Mouse (Mus musculus) granulocyte monocyte progenitor cell, adult 5-6 weeks (primary cell): Measurements from ENCODE around the gene Mrto4. TPM values are rescaled to one million over a fixed set of nuclear protein-coding genes. Genes with fewer than 3 reads are reported as not detected.

Experiments used
- ATAC-seq: replicated peaks from 2 replicates; pipeline ENCODE4 v1.8.0; 2016; ENCODE audit warnings: mild to moderate bottlenecking, moderate TSS enrichment, inconsistent platforms; ENCODE audit not compliant: poor library complexity, severe bottlenecking
- total RNA-seq, 2 experiments: library from RNA; stranded (forward) in 1 of 2; stranded (reverse) in 1 of 2; fragments of 200-712, 200-1000 nt in 1 of 2; fragments of >200 nt in 1 of 2; fragmentation: Nextera tagmentation in 1 of 2; gene quantifications; 2 replicates each; pipeline ENCODE4 v1.2.3; 2014 to 2017

Gene Mrto4
- total RNA-seq, 2 experiments from 2014 or later, result 94.5 to 158 TPM

DNA sequence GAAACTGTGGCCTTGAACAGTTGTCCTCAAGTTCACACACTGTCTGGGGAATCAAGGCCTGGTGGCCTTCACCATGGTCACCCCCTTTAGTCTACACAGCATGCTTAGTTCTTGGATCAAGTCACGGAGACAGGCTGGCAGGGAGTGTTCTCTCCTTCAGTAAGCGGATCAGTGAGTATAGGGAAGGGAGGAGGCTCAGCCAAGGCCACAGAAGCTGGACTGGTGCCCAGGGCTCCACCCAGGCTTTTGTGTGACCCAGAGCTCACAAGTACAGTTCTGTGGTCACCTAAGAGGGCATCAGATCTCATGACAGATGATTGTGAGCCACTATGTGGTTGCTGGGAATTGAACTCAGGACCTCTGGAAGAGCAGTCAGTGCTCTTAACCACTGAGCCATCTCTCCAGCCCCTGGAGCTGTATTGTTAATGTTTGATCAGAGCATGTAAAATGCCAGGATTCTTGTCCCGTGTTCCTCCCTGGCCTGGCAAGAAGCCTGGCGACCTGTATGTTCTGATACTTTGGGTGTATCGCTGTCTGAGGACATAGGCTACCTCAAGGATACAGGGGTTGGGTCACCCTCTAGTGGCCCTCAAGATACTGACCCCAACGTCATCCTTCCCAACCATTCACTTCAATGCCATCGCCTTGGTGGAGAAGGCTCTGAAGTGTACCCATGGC is 10.7 kb downstream of the Mrto4 start:
- no peak; the same call in 1 of the 2 replicates for ATAC-seq

DNA sequence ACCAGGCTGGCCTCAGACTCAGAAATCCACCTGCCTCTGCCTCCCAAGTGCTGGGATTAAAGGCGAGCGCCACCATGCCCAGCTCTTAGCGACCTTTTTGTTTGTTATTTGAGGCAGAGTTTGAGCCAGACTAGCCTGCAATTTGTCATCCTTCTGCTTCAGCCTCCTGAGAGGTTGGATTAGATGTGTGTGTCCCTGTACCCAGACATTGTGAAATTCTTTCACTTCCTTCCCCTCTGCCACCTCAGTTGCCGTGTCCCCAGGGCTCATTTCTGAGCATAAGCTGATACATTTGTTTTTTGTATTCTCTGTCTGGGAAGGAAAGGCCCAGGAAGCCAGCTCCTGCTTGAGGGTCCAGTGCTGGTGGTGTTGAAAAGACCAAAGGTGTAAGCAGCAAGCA is 11.5 kb downstream of the Mrto4 start:
- ATAC-seq, result peak; percentile 75

DNA sequence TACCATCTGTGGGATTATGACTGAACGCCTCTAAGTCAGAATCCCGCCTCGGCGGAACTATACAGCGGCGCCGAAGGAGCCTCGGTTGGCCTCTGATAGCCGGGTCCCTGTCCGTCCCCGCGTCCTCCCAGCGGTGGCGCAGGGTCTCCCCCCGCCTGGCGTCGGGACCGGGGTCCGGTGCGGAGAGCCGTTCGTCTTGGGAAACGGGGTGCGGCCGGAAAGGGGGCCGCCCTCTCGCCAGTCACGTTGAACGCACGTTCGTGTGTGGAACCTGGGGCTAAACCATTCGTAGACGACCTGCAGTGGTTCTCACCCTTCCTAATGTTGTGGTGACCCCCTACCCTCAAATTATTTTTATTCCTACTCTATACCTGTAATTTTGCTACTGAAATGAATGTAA is 14.2 kb downstream of the Mrto4 start:
- ATAC-seq, result no peak

DNA sequence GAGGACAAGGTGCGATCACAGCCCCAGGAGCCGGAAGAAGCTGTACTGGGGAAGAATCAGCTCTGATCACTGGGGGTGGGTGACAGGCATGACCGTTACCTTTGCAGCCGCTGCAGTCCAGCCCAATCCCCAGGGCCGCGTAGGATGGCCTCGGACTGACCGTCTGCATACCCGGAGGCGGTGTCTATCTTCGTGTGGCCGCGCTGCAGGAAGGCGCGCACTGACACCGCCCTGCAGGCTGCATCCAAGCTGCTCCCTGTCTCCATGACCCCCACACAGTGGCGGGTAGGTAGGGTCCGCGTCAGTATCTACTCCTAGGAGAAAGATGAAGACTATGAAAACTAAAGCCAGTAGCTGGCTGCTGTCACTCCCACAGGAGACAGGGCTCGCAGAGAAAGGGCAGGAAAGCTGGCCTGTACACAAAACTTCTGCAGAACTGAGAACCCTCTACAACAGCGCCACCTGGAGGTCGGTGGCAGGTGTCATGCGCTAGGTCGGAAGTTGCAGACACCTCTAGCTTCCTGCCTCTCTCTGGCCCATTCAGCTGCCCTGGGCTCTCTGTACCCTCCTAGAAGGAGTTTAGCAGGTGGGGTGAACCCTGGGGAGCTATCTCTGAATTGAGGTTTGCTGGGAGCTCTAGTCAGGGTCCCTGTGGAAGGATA is 15.4 kb downstream of the Mrto4 start:
- peak; percentile 80 for ATAC-seq

DNA sequence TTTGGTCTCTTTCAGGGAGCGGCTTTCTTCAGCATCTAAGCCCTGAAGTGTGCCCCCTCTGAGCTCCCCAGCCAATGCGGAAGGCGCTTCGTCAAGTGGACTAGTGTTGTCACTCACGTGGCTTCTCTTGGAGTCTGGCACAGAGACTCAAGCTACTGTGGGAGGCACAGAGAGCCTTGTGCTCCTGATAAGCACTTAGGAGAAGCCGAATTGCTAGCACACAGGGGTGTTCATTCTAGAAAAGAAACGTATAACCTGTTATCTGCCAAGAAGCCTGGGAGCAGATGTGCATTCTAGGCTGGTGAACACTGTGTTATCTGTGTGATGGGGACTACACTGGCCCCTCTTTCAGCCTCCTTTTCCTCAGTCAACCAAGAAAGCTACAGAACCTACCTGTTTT is 16.9 kb downstream of the Mrto4 start:
- no peak for ATAC-seq

DNA sequence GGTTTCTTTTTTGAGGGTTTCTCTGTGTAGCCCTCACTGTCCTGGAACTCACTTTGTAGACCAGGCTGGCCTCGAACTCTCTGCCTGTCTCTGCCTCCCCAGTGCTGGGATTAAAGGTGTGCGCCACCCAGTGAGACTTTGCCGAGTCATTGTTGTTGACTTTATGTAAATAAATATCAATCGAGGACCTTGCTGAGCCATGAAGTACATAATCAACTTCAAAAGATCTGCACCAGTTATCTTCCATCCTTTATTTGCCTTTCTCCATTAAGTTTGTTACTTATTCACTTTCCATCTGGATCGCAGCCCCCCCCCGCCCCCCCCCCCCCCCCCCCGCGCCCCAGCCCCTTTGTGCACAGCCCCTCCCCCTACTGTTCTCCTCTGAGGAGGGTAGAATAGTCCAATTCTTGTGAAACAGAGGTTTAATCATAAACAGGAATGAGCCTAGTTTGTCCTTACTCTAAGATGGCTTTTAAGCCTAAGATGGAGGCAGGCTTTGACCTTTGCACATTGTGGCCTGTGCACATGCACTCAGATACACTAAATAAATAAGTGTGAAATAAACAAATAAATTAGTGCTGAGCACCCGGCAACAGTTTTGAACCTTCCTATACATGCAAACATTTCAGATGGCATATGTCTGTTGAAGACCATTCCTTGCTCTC is 17.6 kb downstream of the Mrto4 start:
- ATAC-seq, result no peak

DNA sequence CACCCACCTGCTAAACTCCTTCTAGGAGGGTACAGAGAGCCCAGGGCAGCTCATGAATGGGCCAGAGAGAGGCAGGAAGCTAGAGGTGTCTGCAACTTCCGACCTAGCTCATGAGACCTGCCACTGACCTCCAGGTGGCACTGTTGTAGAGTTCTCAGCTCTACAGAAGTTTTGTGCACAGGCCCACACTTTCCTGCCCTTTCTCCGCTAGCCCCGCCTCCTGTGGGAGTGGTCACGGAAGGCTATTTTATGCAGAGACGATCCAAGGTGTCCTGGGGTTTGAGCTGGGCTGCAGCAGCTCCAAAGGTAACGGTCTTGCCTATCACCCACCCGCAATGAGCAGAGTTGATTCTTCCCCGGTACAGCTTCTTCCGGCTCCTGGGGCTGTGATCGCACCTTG is 21.8 kb downstream of the Mrto4 start:
- ATAC-seq, result peak; percentile 100

DNA sequence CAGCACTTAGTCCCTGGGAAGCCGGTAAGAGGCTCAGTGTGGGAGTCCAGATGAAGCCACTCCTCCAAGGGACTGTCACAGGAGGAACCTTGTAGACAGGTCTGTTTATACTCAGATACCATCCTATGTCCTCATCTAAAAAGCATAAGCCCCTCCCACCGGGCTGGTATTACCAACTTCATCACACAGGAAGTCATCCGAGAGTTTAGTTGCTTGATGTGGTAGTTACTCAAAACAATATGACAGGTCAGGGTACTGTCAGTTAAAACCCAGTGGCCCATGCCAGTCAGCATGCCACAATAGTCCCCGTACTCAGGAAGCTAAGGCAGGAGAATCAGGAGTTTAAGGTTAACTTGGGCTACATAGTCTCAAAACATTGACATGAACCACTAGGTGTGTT is 32.6 kb downstream of the Mrto4 start:
- ATAC-seq, result no peak

DNA sequence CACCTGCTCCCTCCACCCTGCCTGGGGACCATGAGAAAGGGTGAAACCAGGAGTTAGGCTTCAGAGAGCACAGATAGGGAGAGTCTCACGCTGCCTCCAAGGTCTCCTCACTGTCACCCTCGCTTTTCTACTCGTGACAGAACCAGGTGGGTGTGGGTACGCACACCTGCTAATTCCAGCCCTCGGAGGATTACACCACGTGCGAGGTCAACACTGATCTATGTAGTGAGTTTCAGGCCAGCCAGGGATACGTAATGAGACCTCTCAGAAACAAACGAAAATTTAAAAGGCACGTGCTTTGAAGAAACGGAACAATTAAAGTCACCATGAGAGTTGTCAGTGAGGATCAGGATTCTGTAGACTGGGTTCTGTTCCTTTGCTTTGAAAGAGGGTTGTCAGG is 33.9 kb downstream of the Mrto4 start:
- ATAC-seq, result no peak

DNA sequence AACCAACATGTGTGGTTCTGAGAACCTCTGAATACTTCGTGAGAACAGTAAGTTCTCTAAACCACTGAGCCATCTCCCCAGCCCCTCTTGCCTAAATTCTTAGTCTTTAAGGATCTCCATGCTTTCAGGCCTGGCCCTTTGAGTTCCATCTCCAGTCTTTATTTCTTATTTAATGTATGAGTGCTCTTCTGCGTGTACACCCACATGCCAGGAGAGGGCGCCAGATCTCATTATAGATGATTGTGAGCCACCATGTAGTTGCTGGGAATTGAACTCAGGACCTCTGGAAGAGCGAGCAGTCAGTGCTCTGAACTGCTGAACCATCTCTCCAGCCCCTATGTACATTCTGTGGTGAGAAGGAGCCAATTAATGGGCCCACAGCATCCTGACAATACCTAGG is 39.7 kb downstream of the Mrto4 start:
- no peak for ATAC-seq

DNA sequence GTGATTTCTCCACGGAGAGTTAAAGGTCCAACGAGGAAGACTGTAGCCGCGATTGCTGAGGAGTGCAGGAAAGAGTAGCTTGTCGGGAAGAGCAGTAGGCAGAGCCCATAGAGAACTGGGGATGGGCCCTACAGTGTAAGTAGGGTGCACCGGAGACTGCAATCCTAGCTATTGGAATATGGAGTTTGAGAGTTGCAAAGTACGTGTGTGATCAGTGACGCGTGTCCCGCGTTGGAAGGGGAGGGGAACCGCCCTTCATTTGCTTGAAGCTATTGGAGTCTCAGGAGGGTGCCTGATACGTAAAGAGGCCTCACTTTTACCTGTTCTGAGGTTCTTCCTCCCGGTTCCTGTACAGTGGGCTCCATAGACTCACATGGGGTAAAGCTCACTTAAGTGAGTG is 40.7 kb downstream of the Mrto4 start:
- no peak for ATAC-seq

DNA sequence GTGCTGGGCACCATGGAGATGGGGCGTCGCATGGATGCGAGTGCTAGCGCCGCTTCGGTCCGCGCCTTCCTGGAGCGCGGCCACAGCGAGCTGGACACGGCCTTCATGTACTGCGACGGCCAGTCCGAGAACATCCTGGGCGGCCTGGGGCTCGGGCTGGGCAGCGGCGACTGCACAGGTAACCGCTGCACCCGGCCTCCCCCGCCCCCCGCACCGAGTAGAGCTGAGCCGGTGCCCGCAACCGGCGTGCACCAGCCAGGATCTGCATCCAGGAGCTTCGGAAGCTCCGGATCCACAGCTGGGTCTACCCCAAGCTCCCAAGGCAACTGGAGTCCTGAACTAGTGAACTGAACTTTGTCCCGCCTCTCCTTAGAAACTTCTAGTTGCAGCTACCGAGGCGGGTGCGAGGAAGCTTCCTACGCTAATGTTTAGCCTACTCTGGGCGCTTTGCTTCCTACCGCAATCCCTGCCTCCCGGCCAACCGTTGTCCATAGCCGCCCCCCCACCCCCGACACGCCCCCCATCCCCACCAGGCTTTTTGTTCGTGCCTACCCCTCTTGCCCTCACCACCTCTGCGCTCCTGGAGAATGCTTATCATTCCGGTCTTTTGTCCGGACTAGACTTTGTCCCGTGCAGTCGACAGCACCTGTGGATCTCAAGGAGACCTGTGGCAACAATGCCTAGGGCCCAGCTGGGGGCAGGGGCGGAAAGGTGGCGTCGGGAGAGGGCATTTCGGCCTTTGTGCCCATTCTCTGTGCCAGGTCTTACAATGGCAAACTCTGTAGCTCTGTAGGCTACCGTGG is 41.3 kb downstream of the Mrto4 start:
- no peak for ATAC-seq

DNA sequence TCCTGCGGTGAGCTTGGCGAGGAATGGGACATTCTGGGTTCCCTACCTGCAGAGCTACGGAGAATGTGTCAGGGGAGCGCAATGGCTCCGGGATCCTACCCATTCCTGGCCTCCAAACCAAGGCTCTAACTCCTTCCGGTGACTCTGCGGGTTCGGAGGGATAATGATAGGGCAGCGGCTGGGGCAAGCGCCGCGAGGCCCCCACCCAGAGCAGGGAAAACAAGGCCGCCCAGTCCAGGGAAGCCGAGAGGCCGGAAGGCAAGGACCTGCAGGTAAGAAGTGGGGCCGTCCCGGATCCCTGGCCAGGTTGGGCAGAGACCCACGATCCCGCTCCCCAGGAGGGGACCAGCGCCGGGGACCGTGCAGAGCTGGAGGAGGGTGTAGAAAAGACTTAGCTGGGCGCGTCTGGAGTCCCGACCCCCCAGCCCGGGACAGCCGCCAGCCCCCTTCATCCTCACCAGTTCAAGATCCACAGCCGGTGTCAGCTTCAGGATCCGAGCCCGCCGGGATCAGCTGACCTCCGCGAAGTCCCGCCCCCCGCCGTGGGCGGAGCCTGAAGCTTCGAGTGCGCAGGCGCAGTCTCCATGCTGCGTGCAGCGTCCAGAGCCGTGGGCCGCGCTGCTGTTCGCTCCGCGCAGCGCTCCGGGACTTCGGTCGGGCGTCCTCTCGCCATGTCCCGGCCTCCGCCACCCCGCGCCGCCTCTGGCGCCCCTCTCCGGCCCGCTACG is 42.0 kb downstream of the Mrto4 start, which contains the start of the genes Pqlc2 and Akr7a5:
Gene Pqlc2 (minus strand): TSS at position 538 of the 728 bp plus-strand sequence.
Gene Akr7a5 (plus strand): TSS at position 574 of the 728 bp plus-strand sequence.
- ATAC-seq, result peak; percentile 65

DNA sequence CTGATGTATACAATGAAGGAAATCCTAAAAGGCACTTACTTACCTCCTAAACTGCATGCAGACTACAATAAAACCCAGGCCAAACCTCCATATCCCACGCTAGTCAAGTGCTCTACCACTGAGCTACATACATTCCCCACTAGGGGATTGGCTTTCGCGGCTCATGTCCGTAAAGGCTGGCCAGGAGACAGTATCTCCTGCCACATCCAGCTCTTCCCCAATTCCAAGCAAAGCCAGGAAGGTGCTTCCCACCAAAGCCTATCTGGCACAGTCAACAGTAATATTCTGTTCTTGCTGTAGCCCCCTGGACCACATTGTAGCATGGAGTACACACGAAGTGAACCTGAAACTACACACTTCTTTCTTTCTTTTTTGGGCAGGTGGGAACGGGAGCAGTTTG is 42.7 kb downstream of the Mrto4 start:
- no peak for ATAC-seq

DNA sequence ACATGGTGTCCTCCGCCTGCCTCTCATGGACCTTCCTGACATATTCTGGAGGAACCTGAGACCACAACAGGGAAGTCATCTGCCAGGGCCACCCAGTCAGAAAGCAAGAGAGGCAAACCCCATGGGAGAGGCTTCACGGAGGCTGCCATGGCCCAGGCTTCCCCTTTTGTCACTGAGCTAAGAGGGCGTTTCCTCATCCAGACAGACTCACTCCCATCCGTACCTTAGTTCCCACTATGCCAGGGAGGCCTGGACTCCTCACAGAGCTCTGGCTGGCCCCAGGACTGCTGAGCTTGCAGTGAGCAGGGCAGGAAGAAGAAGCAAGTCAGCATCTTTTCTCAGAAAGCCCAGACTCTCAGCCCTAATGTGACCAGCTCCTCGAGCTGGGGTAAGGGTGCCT is 44.5 kb downstream of the Mrto4 start:
- ATAC-seq, result peak; percentile 78

DNA sequence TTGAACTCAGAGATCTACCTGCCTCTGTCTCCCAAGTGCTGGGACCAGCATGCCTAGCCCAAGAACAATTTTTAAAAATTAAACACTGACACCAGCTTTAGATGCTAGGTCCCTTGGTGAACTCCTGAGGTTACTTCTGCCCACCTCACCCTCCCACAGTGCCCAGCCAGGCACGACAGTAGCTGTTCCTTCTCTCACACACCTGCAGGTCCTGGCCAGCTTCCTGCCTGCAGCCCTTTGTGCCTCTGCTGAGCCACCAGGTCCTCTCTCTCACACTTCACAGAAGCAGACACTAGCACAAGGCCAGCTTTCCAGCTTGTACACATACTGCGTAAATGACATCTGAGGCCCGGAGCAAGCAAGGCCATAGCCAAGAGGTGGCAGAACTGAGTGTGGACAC is 46.9 kb downstream of the Mrto4 start:
- no peak for ATAC-seq

DNA sequence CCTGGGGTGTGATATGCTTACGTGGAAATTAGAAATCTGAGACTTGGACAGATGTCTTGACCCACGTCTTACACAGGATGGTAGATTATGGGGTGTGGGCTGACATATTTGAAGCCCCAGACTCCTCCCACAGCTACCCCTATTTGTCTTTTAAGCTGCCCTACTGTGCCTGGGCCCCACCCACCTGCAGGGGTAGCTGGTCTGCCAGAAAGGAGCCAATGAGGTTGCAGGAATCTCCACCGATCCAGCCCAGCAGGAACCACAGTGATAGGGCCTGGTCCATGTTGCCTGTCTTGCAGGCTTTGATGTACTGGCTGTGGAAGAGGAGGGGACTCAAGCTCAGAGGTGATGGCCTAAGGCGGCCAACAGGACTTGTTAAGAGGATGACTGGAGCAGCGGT is 50.1 kb downstream of the Mrto4 start:
- ATAC-seq, result no peak

DNA sequence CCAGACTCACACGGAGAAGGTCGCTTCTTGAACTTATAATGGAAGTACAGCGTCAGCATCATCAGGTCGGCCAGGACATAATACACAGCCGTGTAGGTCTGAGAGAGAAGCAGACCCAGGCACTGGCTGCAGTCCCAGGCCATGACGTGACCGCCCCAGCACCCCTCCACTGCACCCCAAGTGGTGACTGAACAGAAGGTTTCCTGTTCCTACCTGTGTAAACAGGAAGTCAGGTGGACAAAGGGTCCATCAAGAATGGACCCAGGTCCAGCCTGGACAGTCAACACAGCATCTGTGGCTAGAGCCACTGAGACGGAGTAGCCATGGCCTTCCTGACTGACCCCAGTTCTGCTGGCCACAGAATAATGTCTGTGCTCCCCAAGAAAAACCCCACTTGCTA is 50.6 kb downstream of the Mrto4 start:
- ATAC-seq, result no peak

DNA sequence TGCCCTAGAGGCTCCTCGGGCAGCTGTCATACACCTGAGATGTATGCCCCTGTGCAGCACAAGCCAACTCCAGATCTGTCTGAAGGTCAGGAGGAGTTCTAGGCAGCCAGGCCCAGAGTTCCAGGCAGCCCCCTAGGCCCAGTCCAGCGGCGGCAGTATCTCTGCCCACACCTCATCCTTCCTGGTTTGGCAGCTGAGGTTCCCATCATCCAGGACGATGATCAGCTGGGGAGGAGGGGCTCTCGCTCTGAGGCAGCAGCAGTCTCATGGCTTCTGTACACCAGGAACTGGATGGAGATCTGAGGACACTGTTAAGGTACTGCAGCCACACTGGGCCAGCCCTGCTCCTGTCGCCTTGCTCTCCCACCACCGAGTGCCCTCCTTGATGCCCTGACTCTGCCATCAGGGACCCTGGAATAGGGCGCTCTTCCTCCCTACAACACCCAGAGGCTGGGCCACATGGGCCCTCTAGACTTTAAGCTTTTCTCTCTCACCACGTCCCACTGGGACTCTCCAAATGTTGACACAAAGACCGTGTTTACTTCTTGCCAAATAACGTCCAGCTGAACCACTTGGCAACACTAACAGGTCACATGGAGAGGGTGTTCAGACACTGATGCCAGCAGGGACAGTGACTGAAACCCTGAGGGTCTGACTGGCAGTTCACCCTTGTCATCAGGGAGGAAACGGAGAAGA is 53.6 kb downstream of the Mrto4 start:
- no peak for ATAC-seq

DNA sequence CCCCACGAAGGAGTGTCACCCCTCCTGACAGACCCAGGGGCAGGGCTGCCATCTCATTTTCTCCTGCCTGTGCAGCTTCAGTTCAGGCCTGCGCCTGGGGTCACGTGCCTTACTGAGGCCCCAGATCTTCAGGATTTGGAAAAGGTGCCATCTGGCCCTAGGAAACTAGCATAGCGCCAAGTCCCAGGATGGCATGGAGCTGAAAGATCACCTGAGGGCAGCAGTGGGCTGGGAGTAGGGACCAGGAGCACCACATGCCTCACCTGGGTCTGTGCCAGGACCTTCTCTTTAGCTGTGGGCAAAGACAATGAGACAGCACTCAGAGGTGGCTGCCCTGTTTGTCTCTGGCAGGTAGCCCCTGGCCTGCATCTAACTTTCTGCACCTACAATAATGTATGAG is 54.8 kb downstream of the Mrto4 start:
- ATAC-seq, result no peak
